Mouse (Mus musculus): Measurements from ENCODE around the gene Sox21. TPM values are rescaled to one million over a fixed set of nuclear protein-coding genes. Genes with fewer than 3 reads are reported as not detected.
A peak's percentile ranks its signal among the peaks of the same experiment; 100 is the strongest.

Sox21 gene
- total and polyA plus RNA-seq, 2 experiments from 2014 or later: 4.3 to 14.2 TPM

DNA sequence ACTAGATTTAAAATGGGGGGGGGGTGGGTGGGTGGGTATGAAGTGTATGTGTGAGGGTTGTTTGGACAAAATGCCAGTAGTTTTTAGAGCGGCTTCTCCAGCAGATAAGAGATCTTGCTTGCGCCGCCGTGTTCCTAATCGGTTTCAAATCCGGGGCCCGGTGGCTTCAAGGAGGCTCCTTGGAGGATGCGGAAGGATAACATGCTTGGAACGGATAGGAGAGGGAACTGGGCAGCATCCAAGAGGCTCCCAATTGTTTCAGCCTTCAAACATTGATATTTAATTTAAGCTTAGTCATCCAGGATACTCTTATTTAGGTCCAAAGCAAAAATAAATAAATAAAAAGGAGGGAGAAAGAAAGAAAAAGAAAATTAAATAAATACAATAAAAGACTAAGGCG, 43.2 kb downstream of the Sox21 start:
- TF ChIP-seq CTCF (IDR thresholded peaks at IDR 0.05; ENCODE audit: low read depth): no peak
- Histone ChIP-seq H3K4me2 (ENCODE audit: low read depth) (no peak overlapping the region), H3K4me1 (ENCODE audit: insufficient read depth) (0 out of 2 replicates have a peak, but pooled peaks cover 6% of the 10 kb centered on the region), H3K36me3 (ENCODE audit: insufficient read depth) (no peaks in the 10 kb centered on the region), H3K9ac (no peak overlapping the region), H3K27ac (ENCODE audit: low read depth, low read length) (no peak overlapping the region), H3K9me3 (ENCODE audit: low read length) (no peaks in the 10 kb centered on the region), H3K4me3 (ENCODE audit: low read depth, low read length) (no peak overlapping the region), H3K27me3 (ENCODE audit: insufficient read depth, low read length) (peaks cover 9% of the 10 kb centered on the region)
- ATAC-seq (no peak), DNase-seq (peak; percentile 4)
- 18% methylated on average over 10 of the region's 10 CpGs for WGBS

DNA sequence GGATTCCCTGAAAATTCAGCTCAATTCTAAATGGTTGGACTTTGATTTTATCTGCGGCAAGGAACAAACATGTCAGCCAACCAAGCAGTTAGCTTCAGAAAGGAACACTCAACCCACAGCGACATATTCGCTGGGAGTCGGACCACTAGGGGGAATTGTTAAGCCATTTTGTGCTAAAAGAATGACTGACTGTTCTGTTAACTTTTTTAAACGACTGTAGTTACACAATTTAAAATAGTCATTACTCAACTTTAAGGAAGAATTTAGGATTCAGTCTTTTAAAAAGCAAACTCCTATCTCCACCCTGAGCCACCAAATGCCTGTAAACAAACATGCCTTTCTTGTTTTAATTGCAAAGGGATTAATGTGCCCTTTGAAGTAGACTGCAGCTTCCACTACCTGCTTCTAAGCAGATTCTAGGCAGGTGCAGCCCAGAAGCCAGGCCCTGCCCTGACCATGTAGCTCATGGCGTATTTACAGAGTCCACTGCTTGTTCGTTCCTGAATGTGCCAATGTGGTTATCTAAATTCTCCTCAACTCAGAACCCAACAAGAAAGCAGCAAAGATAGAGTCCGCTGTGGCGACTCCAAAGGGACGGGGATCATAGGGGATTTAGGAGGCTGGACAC, 43.7 kb downstream of the Sox21 start:
- Histone ChIP-seq H3K4me3 (ENCODE audit: low read depth, low read length) (no peak overlapping the region), H3K9me3 (ENCODE audit: low read length) (no peaks in the 10 kb centered on the region), H3K27ac (ENCODE audit: low read depth, low read length) (no peak overlapping the region), H3K4me1 (ENCODE audit: insufficient read depth) (0 out of 2 replicates have a peak, but pooled peaks cover 6% of the 10 kb centered on the region), H3K36me3 (ENCODE audit: insufficient read depth) (no peaks in the 10 kb centered on the region), H3K27me3 (ENCODE audit: insufficient read depth, low read length) (peaks cover 9% of the 10 kb centered on the region), H3K9ac (no peak overlapping the region), H3K4me2 (ENCODE audit: low read depth) (no peak overlapping the region)
- DNase-seq (peak; percentile 39), ATAC-seq (no peak)
- WGBS: 27% methylated on average over 10 of the region's 10 CpGs
- TF ChIP-seq CTCF (IDR thresholded peaks at IDR 0.05; ENCODE audit: low read depth): peak; percentile 57

DNA sequence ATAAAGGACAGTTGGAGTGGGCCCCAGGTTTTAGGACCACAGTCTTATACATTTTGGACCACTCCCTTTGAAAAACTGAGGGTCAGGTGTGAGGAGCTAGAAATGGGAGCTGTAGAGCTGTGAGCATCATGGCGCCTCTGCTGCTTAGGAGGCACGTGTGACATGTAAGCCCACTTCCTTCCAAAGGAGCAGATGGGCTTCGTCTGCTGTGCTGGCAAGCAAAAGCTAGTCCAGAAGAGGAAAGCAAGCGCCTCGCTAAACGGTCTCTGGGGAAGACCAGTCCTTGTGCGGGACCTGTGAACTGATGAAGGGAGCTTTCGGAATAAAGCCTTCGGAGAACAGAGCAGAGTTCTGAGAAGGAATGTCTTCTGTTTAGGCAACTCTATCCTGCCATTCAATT, 45.4 kb downstream of the Sox21 start:
- Histone ChIP-seq H3K27me3 (ENCODE audit: insufficient read depth, low read length) (peaks cover 9% of the 10 kb centered on the region), H3K4me3 (ENCODE audit: low read depth, low read length) (no peak overlapping the region), H3K27ac (ENCODE audit: low read depth, low read length) (no peak overlapping the region), H3K36me3 (ENCODE audit: insufficient read depth) (no peaks in the 10 kb centered on the region), H3K9me3 (ENCODE audit: low read length) (no peaks in the 10 kb centered on the region), H3K9ac (no peak overlapping the region), H3K4me2 (ENCODE audit: low read depth) (no peak overlapping the region), H3K4me1 (ENCODE audit: insufficient read depth) (0 out of 2 replicates have a peak, but pooled peaks cover 6% of the 10 kb centered on the region)
- peak; percentile 60; the same call in 1 of the 2 replicates for ATAC-seq
- WGBS: 65% methylated on average over 9 of the region's 9 CpGs
- peak; percentile 67 for DNase-seq
- TF ChIP-seq CTCF (IDR thresholded peaks at IDR 0.05; ENCODE audit: low read depth): no peak

Small RNA genes within 50 kb of the gene (microRNA-seq; reads per million reads assigned to microRNA genes)
- gene Mir6241: 0 reads per million in 2 experiments

Other genes starting within 250 kb of the Sox21 start
- 1.0 and 1.8 TPM in 2 replicates for gene Dct, start 184.8 kb downstream of the Sox21 start, total RNA-seq (2014; rRNA removed)
- gene Dct, start 184.8 kb downstream of the Sox21 start, polyA plus RNA-seq (2015; fragmentation: Nextera tagmentation; extraction: Ambion mirVana): 1.0 and 1.2 TPM in 2 replicates
- gene Tgds, start 104.3 kb downstream of the Sox21 start, total RNA-seq (2014; rRNA removed): 8.8 and 8.9 TPM in 2 replicates
- gene Tgds, start 104.3 kb downstream of the Sox21 start, polyA plus RNA-seq (2015; fragmentation: Nextera tagmentation; extraction: Ambion mirVana): 7.2 and 8.4 TPM in 2 replicates
- 33.4 and 37.7 TPM in 2 replicates for gene Gpr180, start 99.9 kb downstream of the Sox21 start, total RNA-seq (2014; rRNA removed)
- 37.5 and 38.2 TPM in 2 replicates for gene Gpr180, start 99.9 kb downstream of the Sox21 start, polyA plus RNA-seq (2015; fragmentation: Nextera tagmentation; extraction: Ambion mirVana)
- gene Gm9376, start 29.9 kb upstream of the Sox21 start, total RNA-seq (2014; rRNA removed): not detected in 2 replicates
- not detected in 2 replicates for gene Gm9376, start 29.9 kb upstream of the Sox21 start, polyA plus RNA-seq (2015; fragmentation: Nextera tagmentation; extraction: Ambion mirVana)

Data from forebrain, postnatal 0 days (tissue).